Mouse (Mus musculus) ovary, adult 18-20 months (tissue): ENCODE measurements around the gene Col25a1.
A peak's percentile ranks its signal among the peaks of the same experiment; 100 is the strongest.

Source experiments
- DNase-seq: peaks from one replicate; pipeline ENCODE4 v3.0.0; 2022; ENCODE audit warnings: low spot score, mixed read lengths

Gene Col25a1

GRCm38 (mm10) chr3:130131201-130131600 lies at the start of gene Col25a1:
TSS of gene Col25a1 (plus strand) at chr3:130131501.
- no peak for DNase-seq

DNA sequence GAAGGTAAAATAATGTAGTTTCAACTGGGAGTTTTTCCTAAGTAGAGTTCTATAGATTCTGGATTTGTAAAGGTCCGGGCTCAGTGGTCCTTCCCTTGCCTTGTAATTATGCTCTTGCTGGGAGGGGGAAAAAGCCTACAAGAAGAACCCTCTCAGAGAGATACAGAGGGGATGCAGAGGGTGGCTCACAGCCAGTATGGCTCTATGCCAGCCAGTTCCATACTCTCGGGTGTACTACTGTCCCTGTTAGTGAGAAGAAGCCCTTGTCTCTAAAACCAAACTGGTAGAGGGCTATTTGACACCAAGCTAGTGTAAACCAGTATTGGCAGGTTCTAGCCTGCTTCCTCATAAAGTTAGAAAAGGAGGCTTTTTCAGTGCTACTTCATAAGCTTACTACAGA lies 48.0 kb upstream of the Col25a1 start:
- DNase-seq: no peak

GRCm38 (mm10) chr3:130086372-130087080 lies 44.8 kb upstream of the Col25a1 start:
- peak; percentile 3 for DNase-seq

GRCm38 (mm10) chr3:130087466-130087865 lies 43.8 kb upstream of the Col25a1 start:
- no peak for DNase-seq

DNA sequence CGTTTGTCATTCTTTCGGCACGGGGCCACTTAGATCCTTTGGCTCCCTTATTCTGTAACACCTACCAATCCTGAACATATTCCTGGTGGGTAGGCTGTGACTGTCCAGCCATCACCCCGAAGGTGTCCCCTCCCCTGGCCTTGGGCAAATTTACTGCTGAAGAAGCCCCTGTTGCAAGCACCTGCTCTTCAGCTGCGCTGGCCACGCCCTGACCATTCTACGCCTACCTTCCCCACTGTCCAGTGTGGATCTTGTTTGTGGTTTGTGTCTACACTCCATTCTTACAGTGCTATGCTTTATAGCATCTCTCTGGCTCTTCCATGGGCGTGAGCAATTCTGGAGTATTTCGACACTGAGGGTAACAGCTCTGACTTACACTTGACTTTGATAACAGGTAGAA lies 42.6 kb upstream of the Col25a1 start:
- no peak for DNase-seq

DNA sequence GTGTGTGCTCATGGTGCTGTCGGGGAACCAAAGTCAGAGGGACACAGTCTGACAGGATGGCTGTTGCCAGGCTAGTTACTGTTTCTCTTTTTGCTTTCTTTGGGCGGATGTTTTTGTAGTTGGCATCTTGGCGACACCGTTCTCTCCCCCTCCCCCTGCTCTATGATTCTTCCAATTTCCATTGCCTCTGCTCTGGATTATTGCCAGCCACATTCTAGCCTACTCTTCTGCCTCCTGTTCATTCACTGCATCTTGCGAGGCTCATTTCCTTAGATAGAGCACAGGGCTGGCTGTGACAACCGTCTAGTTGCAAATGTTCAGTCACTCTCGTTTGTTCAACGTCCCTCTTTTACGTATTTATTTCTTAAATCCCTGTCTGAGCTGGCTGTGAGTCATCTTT lies 40.8 kb upstream of the Col25a1 start:
- no peak for DNase-seq

DNA sequence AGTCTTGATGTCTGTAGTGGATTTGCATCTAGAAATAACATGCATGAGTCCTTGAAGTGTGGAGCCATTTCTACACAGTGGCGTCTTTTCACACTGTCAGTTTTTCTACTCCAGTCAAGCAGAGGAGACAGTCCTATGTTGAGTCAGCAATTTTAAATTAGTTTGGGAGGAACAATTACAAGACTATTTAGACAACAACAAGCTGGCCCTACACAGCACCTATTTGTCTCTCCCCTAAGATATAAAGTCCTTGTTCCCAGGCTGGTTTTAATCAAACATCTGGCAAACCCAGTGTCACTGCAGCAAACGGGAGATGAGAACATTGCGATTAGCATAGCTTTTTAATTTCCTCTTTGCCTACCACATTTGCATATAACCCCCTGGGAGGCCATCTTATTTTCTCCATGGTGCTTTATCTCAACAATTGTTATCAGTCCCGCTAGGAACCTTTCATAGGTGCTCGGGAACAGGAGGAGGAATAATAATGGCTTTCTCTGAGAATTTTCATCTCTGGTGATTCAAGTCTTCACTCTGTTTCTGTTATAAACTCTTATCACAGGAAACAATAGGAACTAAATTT lies 37.1 kb upstream of the Col25a1 start:
- DNase-seq: no peak

GRCm38 (mm10) chr3:130095160-130095781 lies 36.0 kb upstream of the Col25a1 start:
- DNase-seq: no peak

GRCm38 (mm10) chr3:130103486-130103885 lies 27.8 kb upstream of the Col25a1 start:
- DNase-seq: no peak

DNA sequence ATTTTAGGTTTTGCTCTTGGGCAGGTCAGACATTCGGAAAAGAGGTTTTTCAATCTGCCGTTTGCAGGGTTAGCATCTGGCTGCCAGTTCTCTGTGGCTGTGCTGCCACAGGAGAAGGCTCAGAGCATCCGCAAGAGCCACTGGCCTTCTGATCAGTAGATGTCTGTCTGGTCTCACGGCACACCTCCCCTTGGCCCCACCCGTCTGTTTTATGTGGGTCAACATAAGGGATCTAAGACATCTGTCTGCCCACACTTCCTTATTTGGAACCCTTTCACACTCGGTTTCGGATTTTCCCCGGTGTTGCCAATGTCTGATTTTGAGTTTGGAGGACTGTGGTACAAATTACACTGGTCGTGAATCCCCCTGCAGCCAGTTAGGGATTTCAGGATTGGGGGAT lies 26.8 kb upstream of the Col25a1 start:
- no peak for DNase-seq

- no peak for DNase-seq
These were observed 14.4 kb upstream of the Col25a1 start for GRCm38 (mm10) chr3:130116886-130117285.

- DNase-seq: no peak
These were observed 3.5 kb upstream of the Col25a1 start for GRCm38 (mm10) chr3:130127840-130128239.

DNA sequence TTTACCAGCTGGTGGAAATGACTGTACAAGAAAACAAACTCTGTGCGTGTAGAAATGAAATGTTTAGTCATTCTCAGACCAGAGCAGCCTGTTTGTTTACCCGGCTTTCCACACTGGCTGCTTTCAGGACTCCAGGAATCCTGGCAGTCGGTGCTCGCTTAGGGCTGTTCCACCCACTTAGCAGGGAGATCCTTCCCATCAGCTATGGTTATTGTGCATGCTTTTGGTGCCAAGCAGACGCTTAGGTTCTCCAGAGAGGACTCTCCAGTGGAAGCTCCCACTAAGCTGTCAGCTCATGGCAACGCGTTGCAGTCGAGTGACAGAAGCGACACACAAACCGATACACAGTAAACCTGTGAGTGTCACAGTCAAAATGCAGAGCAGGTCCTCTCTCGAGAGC lies 2.7 kb upstream of the Col25a1 start:
- no peak for DNase-seq

GRCm38 (mm10) chr3:130129635-130130206 lies 1.6 kb upstream of the Col25a1 start:
- DNase-seq: no peak

GRCm38 (mm10) chr3:130137204-130137603 lies 5.9 kb downstream of the Col25a1 start:
- DNase-seq: no peak

GRCm38 (mm10) chr3:130137640-130138039 lies 6.3 kb downstream of the Col25a1 start:
- no peak for DNase-seq

DNA sequence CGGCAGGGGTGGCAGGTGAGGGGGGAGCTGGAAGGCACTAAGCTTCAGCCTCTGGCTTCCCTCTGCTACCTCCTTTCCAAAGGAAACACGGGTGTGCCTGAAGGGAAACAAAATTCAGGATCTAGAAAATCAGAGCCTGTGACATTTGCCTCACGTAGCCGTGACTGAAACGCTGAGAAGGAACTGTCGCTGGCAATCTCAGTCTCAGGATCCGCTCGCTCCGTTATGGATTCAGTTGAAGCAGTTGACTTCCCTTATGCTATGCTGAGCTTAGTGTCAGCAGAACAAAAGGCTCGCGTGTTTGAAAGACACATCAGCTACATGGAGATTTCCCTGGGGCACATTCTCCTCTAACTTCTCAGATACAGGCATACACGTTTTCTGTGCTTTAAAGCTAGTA lies 14.6 kb downstream of the Col25a1 start:
- DNase-seq: no peak

GRCm38 (mm10) chr3:130147827-130148226 lies 16.5 kb downstream of the Col25a1 start:
- DNase-seq: no peak

- DNase-seq: no peak
These were observed 17.9 kb downstream of the Col25a1 start for GRCm38 (mm10) chr3:130149180-130149579.

DNA sequence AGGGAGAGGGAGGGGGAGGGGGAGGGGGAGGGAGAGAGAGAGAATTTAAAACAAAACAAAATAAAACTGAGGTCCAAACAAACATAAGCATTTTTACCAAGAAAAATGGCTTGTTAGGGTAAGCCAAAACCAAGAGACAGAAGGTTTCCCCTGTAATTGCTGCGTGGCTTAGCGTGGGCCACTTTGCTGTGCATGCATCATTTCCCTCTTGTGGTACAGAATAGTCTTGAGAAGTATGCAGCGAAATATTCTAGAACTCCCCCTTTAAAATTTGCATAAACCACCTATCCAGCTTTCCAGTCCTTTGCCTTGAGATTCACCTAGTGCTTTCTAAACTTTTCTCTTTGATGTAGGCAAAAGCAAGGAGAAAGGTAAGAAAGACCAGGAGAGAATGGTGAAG lies 21.8 kb downstream of the Col25a1 start:
- no peak for DNase-seq

- no peak for DNase-seq
These were observed 26.2 kb downstream of the Col25a1 start for GRCm38 (mm10) chr3:130157551-130157950.

- no peak for DNase-seq
These were observed 28.6 kb downstream of the Col25a1 start for GRCm38 (mm10) chr3:130159906-130160305.

DNA sequence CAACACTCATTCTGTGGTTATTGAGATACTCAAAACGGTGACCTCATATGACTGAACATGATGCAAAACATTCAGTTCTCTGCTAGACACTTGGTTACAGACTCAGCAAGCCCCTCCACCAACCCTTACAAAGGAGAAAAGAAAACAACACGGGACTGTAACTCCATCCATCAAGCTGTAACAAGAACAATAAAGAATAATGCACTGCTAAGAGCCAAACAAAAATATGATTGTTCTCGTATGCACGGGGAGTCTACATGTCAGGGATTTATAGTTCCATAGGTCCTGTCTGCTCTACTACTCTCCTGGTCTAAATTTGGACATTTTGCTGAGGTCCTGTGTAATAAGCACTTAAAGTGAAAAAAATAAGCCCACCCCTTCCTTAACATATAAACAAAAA lies 29.6 kb downstream of the Col25a1 start:
- DNase-seq: no peak
